Mouse (Mus musculus): ENCODE measurements around the gene Slc12a1. TPM values are rescaled to one million over a fixed set of nuclear protein-coding genes. Genes with fewer than 3 reads are reported as not detected.

Slc12a1 gene
- polyA plus RNA-seq, 1 experiment from 2014 or later = not detected

DNA sequence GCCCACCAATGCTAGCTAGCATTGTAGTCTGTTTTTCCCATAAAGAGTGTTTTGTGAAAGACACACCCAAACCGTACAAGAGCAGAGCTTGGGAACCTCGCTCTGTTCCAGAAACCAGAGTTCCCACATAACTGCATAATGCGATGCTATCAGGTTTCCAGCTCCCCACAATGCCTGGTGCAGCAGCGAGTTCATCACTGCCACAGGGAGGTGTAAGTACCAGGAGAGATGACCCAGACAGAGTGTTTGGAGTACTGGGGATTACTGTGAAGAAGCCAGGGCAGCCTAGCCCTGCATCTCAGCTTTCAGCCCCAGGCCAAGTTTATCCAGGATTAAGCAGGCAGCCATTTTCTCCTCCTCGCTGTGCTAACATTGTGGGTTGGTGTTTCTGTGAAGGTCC lies 123.3 kb downstream of the Slc12a1 start:
- Histone ChIP-seq H3K4me1 (no peaks in the 10 kb centered on the region), H3K9ac (no peak overlapping the region), H3K27ac (no peak overlapping the region), H3K9me3 (no peaks in the 10 kb centered on the region), H3K36me3 (replicated peaks) (no peaks in the 10 kb centered on the region), H3K4me2 (no peak overlapping the region), H3K27me3 (replicated peaks) (no peaks in the 10 kb centered on the region), H3K4me3 (no peak overlapping the region)
- WGBS = 59% methylated on average over 5 of the region's 5 CpGs
- no peak for ATAC-seq (replicated peaks)

DNA sequence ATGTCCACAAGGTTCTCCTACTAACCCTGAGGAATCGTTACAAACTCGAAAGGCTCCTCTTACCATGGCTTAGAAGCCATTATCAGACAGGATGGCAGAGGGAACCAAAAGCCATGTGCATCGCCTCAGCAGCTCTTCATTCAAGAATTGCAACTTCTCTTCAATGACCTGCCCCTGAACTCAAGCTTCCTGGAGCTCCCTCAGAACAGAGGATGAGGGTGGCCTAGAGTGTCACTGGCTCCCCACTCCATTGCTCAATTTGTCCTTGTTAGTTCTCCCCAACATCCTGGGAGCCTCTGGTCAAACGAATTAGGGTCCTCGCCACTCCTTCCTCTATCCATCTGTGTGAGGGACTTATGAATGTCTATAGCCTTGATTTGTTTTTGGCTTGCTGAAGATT lies 124.4 kb downstream of the Slc12a1 start:
- Histone ChIP-seq H3K9ac (no peak overlapping the region), H3K27me3 (replicated peaks) (no peaks in the 10 kb centered on the region), H3K36me3 (replicated peaks) (no peaks in the 10 kb centered on the region), H3K27ac (no peak overlapping the region), H3K9me3 (no peaks in the 10 kb centered on the region), H3K4me1 (no peaks in the 10 kb centered on the region), H3K4me3 (no peak overlapping the region), H3K4me2 (no peak overlapping the region)
- 90% methylated on average over 5 of the region's 5 CpGs for WGBS
- no peak for ATAC-seq (replicated peaks)

DNA sequence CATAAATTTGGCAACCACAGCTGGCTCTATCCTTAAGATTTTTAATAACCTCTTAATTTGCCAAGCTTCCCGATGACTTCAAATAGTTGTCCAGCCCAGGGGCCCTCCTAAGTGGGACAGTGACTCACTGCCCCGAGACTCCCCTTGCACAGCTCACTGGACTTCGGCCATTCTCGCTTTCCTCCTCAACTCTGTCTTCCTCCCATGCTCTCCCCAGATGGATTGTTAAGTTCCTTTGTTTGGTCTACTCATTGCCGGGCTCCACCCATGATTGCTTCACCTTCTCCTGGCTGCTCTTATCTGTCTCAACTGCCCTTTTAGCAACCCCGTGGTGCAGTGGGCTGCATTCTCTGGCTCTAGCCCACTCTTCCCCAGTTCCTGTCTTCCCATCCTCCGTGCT lies 126.2 kb downstream of the Slc12a1 start:
- no peak overlapping the region for H3K27ac ChIP-seq
- H3K36me3 ChIP-seq (replicated peaks) = no peaks in the 10 kb centered on the region
- no peak overlapping the region for H3K9ac ChIP-seq
- 67% methylated on average over 7 of the region's 7 CpGs for WGBS
- no peaks in the 10 kb centered on the region for H3K27me3 ChIP-seq (replicated peaks)
- H3K4me2 ChIP-seq = no peak overlapping the region
- no peaks in the 10 kb centered on the region for H3K4me1 ChIP-seq
- ATAC-seq (replicated peaks) = no peak
- no peaks in the 10 kb centered on the region for H3K9me3 ChIP-seq
- no peak overlapping the region for H3K4me3 ChIP-seq

Other genes with a start within 250 kb of the Slc12a1 start
- gene Slc24a5, start 84.4 kb upstream of the Slc12a1 start, polyA plus RNA-seq (2015; fragmentation: Nextera tagmentation; extraction: Ambion mirVana) = 4.0 and 4.8 TPM in 2 replicates
- gene Myef2, start 28.8 kb upstream of the Slc12a1 start, polyA plus RNA-seq (2015; fragmentation: Nextera tagmentation; extraction: Ambion mirVana) = 184 and 201 TPM in 2 replicates
- gene Ctxn2, start 15.8 kb upstream of the Slc12a1 start, polyA plus RNA-seq (2015; fragmentation: Nextera tagmentation; extraction: Ambion mirVana) = 18.9 and 19.3 TPM in 2 replicates
- 69.1 and 70.2 TPM in 2 replicates for gene Dut, start 94.7 kb downstream of the Slc12a1 start, polyA plus RNA-seq (2015; fragmentation: Nextera tagmentation; extraction: Ambion mirVana)